Mouse (Mus musculus) hindbrain, embryonic 13.5 days (tissue): Measurements from ENCODE around the gene Runx2. TPM values are rescaled to one million over a fixed set of nuclear protein-coding genes. Genes with fewer than 3 reads are reported as not detected.

Experiments used
- ATAC-seq: fragments of 200-750 bp; cut with Nextera tagmentation; 2 replicates; pipeline ENCODE4 v1.8.0; 2017; ENCODE audit warnings: moderate TSS enrichment; ENCODE audit not compliant: low FRiP score
- H3K27ac ChIP-seq: fragments of 300-500 bp; sonication (generic); 2 replicates; pipeline ENCODE4 v1.5.1; 2015; ENCODE audit warnings: inconsistent platforms, mild to moderate bottlenecking, moderate library complexity
- H3K27me3 ChIP-seq: fragments of 300-500 bp; sonication (generic); 2 replicates; pipeline ENCODE4 v1.6.1; 2015; ENCODE audit warnings: mild to moderate bottlenecking, inconsistent platforms
- H3K36me3 ChIP-seq: fragments of 300-500 bp; sonication (generic); 2 replicates; pipeline ENCODE4 v1.6.1; 2015; ENCODE audit warnings: mild to moderate bottlenecking, inconsistent platforms
- H3K4me1 ChIP-seq: fragments of 300-500 bp; sonication (generic); replicated peaks from 2 replicates; pipeline ENCODE4 v1.6.1; 2015; ENCODE audit warnings: inconsistent platforms
- H3K4me2 ChIP-seq: fragments of 300-500 bp; sonication (generic); 2 replicates; pipeline ENCODE4 v1.6.1; 2015; ENCODE audit warnings: inconsistent platforms, mild to moderate bottlenecking, moderate library complexity
- H3K4me3 ChIP-seq: fragments of 300-500 bp; sonication (generic); 2 replicates; pipeline ENCODE4 v1.5.1; 2015; ENCODE audit warnings: mild to moderate bottlenecking, inconsistent platforms
- H3K9ac ChIP-seq: fragments of 300-500 bp; sonication (generic); 2 replicates; pipeline ENCODE4 v1.6.1; 2015; ENCODE audit warnings: mild to moderate bottlenecking, inconsistent platforms
- H3K9me3 ChIP-seq: fragments of 300-500 bp; sonication (generic); 2 replicates; pipeline ENCODE4 v1.6.1; 2016; ENCODE audit warnings: inconsistent platforms
- WGBS: fragments of 180-500 bp; shearing (Covaris S2); methylation state at CpG from one replicate; pipeline ENCODE4 v1.1.7; 2015; 5-methylcytosine and 5-hydroxymethylcytosine counted together
- polyA plus RNA-seq: library from polyadenylated mRNA; unstranded; fragments of >200 nt; fragmentation: Nextera tagmentation; extraction: Ambion mirVana; gene quantifications from 2 replicates; pipeline ENCODE4 v1.2.1, GENCODE M21; 2015

Gene Runx2
- polyA plus RNA-seq, 1 experiment from 2014 or later, result 0.62 TPM

GRCm38 (mm10) chr17:44620456-44620855 lies 194.1 kb downstream of the Runx2 start:
- 85% methylated on average over 2 of the region's 2 CpGs for WGBS
- Histone ChIP-seq H3K4me1 (peaks cover 6% of the 10 kb centered on the region), H3K9ac (no peak overlapping the region), H3K27me3 (no peaks in the 10 kb centered on the region), H3K4me2 (no peak overlapping the region), H3K9me3 (no peaks in the 10 kb centered on the region), H3K4me3 (no peak overlapping the region), H3K36me3 (no peaks in the 10 kb centered on the region), H3K27ac (no peak overlapping the region)
- ATAC-seq, result no peak

DNA sequence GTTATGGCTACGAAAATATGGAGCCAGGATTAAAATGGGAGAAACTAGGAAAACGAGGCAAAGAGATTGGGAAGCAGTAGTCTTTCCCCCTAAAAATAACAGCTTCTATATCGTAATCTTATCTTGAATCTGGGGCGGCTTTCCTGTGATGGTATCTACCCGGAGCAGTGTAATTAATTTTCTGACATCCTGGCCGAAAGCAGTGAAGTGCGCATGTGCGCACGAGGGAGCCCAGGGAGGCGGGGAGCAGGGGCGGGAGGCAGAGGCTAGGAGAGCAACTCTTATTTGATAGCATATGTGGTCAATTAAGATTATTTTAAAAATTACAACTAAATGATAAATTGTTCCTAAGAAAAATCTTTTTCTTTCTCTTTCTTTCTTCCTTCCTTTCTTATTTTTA lies 195.9 kb downstream of the Runx2 start:
- peak overlapping the region; percentile 31; the same call in 1 of the 2 replicates for H3K4me2 ChIP-seq
- no peaks in the 10 kb centered on the region for H3K36me3 ChIP-seq
- H3K27ac ChIP-seq, result no peak overlapping the region
- H3K9me3 ChIP-seq, result no peaks in the 10 kb centered on the region
- no peak overlapping the region for H3K9ac ChIP-seq
- no peaks in the 10 kb centered on the region for H3K27me3 ChIP-seq
- no peak for ATAC-seq
- H3K4me3 ChIP-seq, result no peak overlapping the region
- WGBS, result 53% methylated on average over 11 of the region's 11 CpGs
- peaks cover 16% of the 10 kb centered on the region for H3K4me1 ChIP-seq

GRCm38 (mm10) chr17:44618175-44618574 lies 196.4 kb downstream of the Runx2 start:
- no peak for ATAC-seq
- H3K4me2 ChIP-seq, result no peak overlapping the region; the same call in 1 of the 2 replicates

GRCm38 (mm10) chr17:44617741-44618140 lies 196.9 kb downstream of the Runx2 start:
- Histone ChIP-seq H3K27ac (0 out of 2 replicates have a peak overlapping the region, but pooled peaks have one; percentile 23), H3K4me1 (peaks cover 17% of the 10 kb centered on the region), H3K27me3 (no peaks in the 10 kb centered on the region), H3K4me2 (no peak overlapping the region), H3K36me3 (no peaks in the 10 kb centered on the region), H3K9me3 (no peaks in the 10 kb centered on the region), H3K9ac (0 out of 2 replicates have a peak overlapping the region, but pooled peaks have one; percentile 46), H3K4me3 (no peak overlapping the region)
- no peak for ATAC-seq
- WGBS, result 78% methylated on average over 2 of the region's 2 CpGs

More at GRCm38 (mm10) chr17:44618175-44618574, 196.4 kb downstream of the Runx2 start:
- Histone ChIP-seq H3K9me3 (no peaks in the 10 kb centered on the region), H3K27ac (peak overlapping the region; percentile 23; the same call in 1 of the 2 replicates), H3K4me3 (no peak overlapping the region), H3K27me3 (no peaks in the 10 kb centered on the region), H3K36me3 (no peaks in the 10 kb centered on the region), H3K9ac (peak overlapping the region; percentile 46), H3K4me1 (peaks cover 17% of the 10 kb centered on the region)
- WGBS, result 64% methylated on average over 10 of the region's 10 CpGs

GRCm38 (mm10) chr17:44613716-44614715 lies 200.6 kb downstream of the Runx2 start:
- H3K4me1 ChIP-seq, result peaks cover 17% of the 10 kb centered on the region
- 54% methylated on average over 26 of the region's 26 CpGs for WGBS
- H3K9ac ChIP-seq, result no peak overlapping the region
- no peaks in the 10 kb centered on the region for H3K27me3 ChIP-seq
- peak; percentile 49; the same call in 1 of the 2 replicates for ATAC-seq
- peak overlapping the region; percentile 22; the same call in 1 of the 2 replicates for H3K4me2 ChIP-seq
- H3K27ac ChIP-seq, result 0 out of 2 replicates have a peak overlapping the region, but pooled peaks have one; percentile 2
- H3K9me3 ChIP-seq, result no peaks in the 10 kb centered on the region
- no peak overlapping the region for H3K4me3 ChIP-seq
- H3K36me3 ChIP-seq, result no peaks in the 10 kb centered on the region

GRCm38 (mm10) chr17:44612641-44613040 lies 202.0 kb downstream of the Runx2 start:
- H3K36me3 ChIP-seq, result no peaks in the 10 kb centered on the region
- H3K4me3 ChIP-seq, result no peak overlapping the region
- no peaks in the 10 kb centered on the region for H3K9me3 ChIP-seq
- H3K4me2 ChIP-seq, result no peak overlapping the region
- H3K27ac ChIP-seq, result no peak overlapping the region
- no peak overlapping the region for H3K9ac ChIP-seq
- ATAC-seq, result no peak
- 67% methylated on average over 8 of the region's 8 CpGs for WGBS
- H3K4me1 ChIP-seq, result peaks cover 11% of the 10 kb centered on the region
- no peaks in the 10 kb centered on the region for H3K27me3 ChIP-seq

DNA sequence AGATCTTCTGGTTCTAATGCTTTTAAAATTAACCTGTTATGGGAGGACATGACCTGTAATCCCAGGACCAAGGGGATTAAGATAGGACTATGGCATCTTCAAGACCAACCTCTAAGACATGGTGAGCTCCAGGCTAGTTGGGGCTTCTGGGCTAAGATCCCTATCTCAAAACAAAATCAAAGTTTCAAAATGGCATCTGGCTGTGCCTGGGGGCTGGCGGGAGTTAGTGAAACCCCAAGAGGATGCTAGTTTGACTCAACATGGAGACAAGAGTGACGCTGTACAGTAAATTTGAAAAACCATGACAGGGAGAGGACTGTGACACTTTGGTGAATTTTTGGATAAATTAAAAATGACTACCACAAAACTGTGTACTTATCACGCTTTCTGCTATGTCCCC lies 202.6 kb downstream of the Runx2 start:
- H3K9me3 ChIP-seq, result no peaks in the 10 kb centered on the region
- H3K36me3 ChIP-seq, result no peaks in the 10 kb centered on the region
- no peak for ATAC-seq
- no peak overlapping the region for H3K4me2 ChIP-seq
- no peaks in the 10 kb centered on the region for H3K27me3 ChIP-seq
- H3K4me1 ChIP-seq, result peaks cover 11% of the 10 kb centered on the region
- no peak overlapping the region for H3K4me3 ChIP-seq
- H3K27ac ChIP-seq, result no peak overlapping the region
- WGBS, result 96% methylated on average over 3 of the region's 3 CpGs
- no peak overlapping the region for H3K9ac ChIP-seq

- no peak overlapping the region for H3K27ac ChIP-seq
- H3K36me3 ChIP-seq, result no peaks in the 10 kb centered on the region
- no peaks in the 10 kb centered on the region for H3K9me3 ChIP-seq
- no peak overlapping the region for H3K4me2 ChIP-seq
- peaks cover 11% of the 10 kb centered on the region for H3K4me1 ChIP-seq
- 90% methylated on average over 4 of the region's 4 CpGs for WGBS
- H3K27me3 ChIP-seq, result no peaks in the 10 kb centered on the region
- no peak for ATAC-seq
- H3K4me3 ChIP-seq, result no peak overlapping the region
- H3K9ac ChIP-seq, result no peak overlapping the region
These were observed 203.1 kb downstream of the Runx2 start for GRCm38 (mm10) chr17:44611543-44611942.

DNA sequence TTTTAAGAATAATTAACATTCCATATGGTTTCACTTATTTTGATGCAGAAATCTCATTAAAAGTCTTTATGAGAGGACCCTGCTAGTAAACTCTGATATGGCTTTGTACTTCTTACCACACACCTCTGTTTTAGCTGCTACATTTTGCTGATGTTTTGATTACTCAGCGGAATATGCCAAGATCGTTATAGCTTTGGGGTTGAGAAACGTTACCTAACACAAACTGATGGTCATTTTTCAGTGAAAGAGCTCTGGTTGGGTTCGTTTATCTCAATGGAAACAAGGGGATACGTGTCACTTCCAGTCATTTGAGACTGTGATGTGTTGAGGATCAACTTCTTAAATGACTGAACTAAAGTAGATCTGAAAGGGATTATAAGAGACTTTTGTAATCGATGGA lies 203.8 kb downstream of the Runx2 start:
- H3K36me3 ChIP-seq, result no peaks in the 10 kb centered on the region
- WGBS, result 77% methylated on average over 6 of the region's 6 CpGs
- no peaks in the 10 kb centered on the region for H3K9me3 ChIP-seq
- H3K27ac ChIP-seq, result no peak overlapping the region
- no peak overlapping the region for H3K9ac ChIP-seq
- no peak overlapping the region for H3K4me2 ChIP-seq
- ATAC-seq, result no peak
- H3K27me3 ChIP-seq, result no peaks in the 10 kb centered on the region
- H3K4me3 ChIP-seq, result no peak overlapping the region
- peaks cover 11% of the 10 kb centered on the region for H3K4me1 ChIP-seq

- WGBS, result 81% methylated on average over 5 of the region's 5 CpGs
- Histone ChIP-seq H3K4me1 (peaks cover 11% of the 10 kb centered on the region), H3K27me3 (no peaks in the 10 kb centered on the region), H3K9me3 (no peaks in the 10 kb centered on the region), H3K9ac (no peak overlapping the region), H3K27ac (no peak overlapping the region), H3K4me2 (no peak overlapping the region), H3K36me3 (no peaks in the 10 kb centered on the region), H3K4me3 (no peak overlapping the region)
- ATAC-seq, result no peak
These were observed 204.5 kb downstream of the Runx2 start for GRCm38 (mm10) chr17:44609897-44610641.

GRCm38 (mm10) chr17:44609356-44609755 lies 205.2 kb downstream of the Runx2 start:
- Histone ChIP-seq H3K4me3 (no peak overlapping the region), H3K36me3 (no peaks in the 10 kb centered on the region), H3K4me2 (no peak overlapping the region), H3K27me3 (no peaks in the 10 kb centered on the region), H3K27ac (no peak overlapping the region), H3K4me1 (peaks cover 8% of the 10 kb centered on the region), H3K9ac (no peak overlapping the region), H3K9me3 (no peaks in the 10 kb centered on the region)
- ATAC-seq, result no peak
- 90% methylated on average over 10 of the region's 10 CpGs for WGBS

GRCm38 (mm10) chr17:44608907-44609306 lies 205.7 kb downstream of the Runx2 start:
- H3K9me3 ChIP-seq, result no peaks in the 10 kb centered on the region
- H3K27ac ChIP-seq, result no peak overlapping the region
- no peak for ATAC-seq
- H3K36me3 ChIP-seq, result no peaks in the 10 kb centered on the region
- H3K27me3 ChIP-seq, result no peaks in the 10 kb centered on the region
- H3K4me3 ChIP-seq, result no peak overlapping the region
- no peak overlapping the region for H3K9ac ChIP-seq
- H3K4me2 ChIP-seq, result no peak overlapping the region
- H3K4me1 ChIP-seq, result peaks cover 4% of the 10 kb centered on the region
- WGBS, result 89% methylated on average over 4 of the region's 4 CpGs
